Mouse (Mus musculus) liver, embryonic 12.5 days (tissue): Measurements from ENCODE around the gene 9030612E09Rik. TPM values are rescaled to one million over a fixed set of nuclear protein-coding genes. Genes with fewer than 3 reads are reported as not detected.
A peak's percentile ranks its signal among the peaks of the same experiment; 100 is the strongest.

Experiments used
- ATAC-seq: fragments of 200-750 bp; cut with Nextera tagmentation; 2 replicates; pipeline ENCODE4 v1.8.0; 2017; ENCODE audit warnings: moderate number of reproducible peaks, mild to moderate bottlenecking, moderate library complexity
- H3K27ac ChIP-seq: fragments of 300-500 bp; sonication (generic); 2 replicates; pipeline ENCODE4 v1.5.1; 2016; ENCODE audit warnings: mild to moderate bottlenecking
- H3K27me3 ChIP-seq: fragments of 300-500 bp; sonication (generic); replicated peaks from 2 replicates; pipeline ENCODE4 v1.6.1; 2016; ENCODE audit warnings: mild to moderate bottlenecking, moderate library complexity
- H3K36me3 ChIP-seq: fragments of 300-500 bp; sonication (generic); 2 replicates; pipeline ENCODE4 v1.6.1; 2016; ENCODE audit warnings: mild to moderate bottlenecking, moderate library complexity
- H3K4me1 ChIP-seq: fragments of 300-500 bp; sonication (generic); 2 replicates; pipeline ENCODE4 v1.6.1; 2016
- H3K4me2 ChIP-seq: fragments of 300-500 bp; sonication (generic); 2 replicates; pipeline ENCODE4 v1.6.1; 2016; ENCODE audit warnings: mild to moderate bottlenecking, moderate library complexity
- H3K4me3 ChIP-seq: fragments of 300-500 bp; sonication (generic); 2 replicates; pipeline ENCODE4 v1.5.1; 2016; ENCODE audit warnings: mild to moderate bottlenecking, moderate library complexity
- H3K9ac ChIP-seq: fragments of 300-500 bp; sonication (generic); 2 replicates; pipeline ENCODE4 v1.6.1; 2016; ENCODE audit warnings: mild to moderate bottlenecking, moderate library complexity
- H3K9me3 ChIP-seq: fragments of 300-500 bp; sonication (generic); replicated peaks from 2 replicates; pipeline ENCODE4 v1.6.1; 2016; ENCODE audit warnings: mild to moderate bottlenecking, moderate library complexity
- WGBS: fragments of 180-500 bp; shearing (Covaris S2); methylation state at CpG from one replicate; pipeline ENCODE4 v1.1.7; 2016; ENCODE audit not compliant: insufficient replicate concordance; 5-methylcytosine and 5-hydroxymethylcytosine counted together
- polyA plus RNA-seq: library from polyadenylated mRNA; unstranded; fragments of >200 nt; fragmentation: Nextera tagmentation; extraction: Ambion mirVana; gene quantifications from 2 replicates; pipeline ENCODE4 v1.2.1, GENCODE M21; 2016

9030612E09Rik gene
- polyA plus RNA-seq, 1 experiment from 2014 or later: not detected

DNA sequence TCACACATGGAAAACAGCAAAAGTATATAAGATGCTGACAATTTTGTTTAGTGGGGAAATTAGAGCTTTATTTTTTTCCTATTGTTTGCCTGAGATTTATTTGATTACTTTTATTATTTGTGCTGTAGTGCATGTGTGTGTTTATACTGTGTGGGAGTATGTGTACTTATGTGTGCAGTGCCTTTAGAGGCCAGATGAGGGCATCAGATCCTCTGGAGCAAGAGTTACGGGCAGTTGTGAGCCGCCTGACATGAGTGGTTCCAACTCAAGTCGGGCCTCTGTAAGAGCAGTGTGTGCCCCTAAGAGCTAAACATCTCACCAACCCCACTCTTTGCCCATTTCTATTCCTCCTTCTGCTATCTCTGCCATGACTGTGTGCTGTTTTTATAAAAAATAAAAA lies 7.7 kb upstream of the 9030612E09Rik start:
- Histone ChIP-seq H3K27ac (no peak overlapping the region), H3K9me3 (peaks cover 5% of the 10 kb centered on the region; the same call in 1 of the 2 replicates), H3K4me1 (no peaks in the 10 kb centered on the region), H3K36me3 (no peaks in the 10 kb centered on the region), H3K9ac (no peak overlapping the region), H3K27me3 (peaks cover 37% of the 10 kb centered on the region), H3K4me2 (no peak overlapping the region), H3K4me3 (no peak overlapping the region)
- no peak for ATAC-seq
- 76% methylated on average over 3 of the region's 3 CpGs for WGBS

DNA sequence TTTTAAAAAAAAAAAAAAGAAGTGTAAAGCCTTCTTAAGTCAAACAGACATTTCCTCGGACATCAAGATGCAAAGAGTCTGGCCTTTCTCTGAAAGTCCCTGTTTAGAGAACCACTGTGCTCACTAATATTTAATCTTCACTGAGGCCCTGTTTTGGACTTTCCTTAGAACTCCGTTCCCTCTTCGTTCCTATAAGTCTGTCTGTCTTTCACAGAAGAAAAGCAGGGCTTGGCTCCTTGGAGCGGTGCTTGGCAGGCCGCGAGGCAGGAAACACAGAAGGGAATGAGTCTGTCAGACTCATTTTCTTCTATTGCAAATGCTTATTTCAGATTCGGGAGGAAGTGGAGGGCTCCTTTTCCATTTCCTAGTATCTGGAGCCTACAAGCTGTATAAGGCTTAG lies 5.7 kb upstream of the 9030612E09Rik start:
- 68% methylated on average over 7 of the region's 7 CpGs for WGBS
- Histone ChIP-seq H3K27me3 (peaks cover 58% of the 10 kb centered on the region), H3K9me3 (no peaks in the 10 kb centered on the region)

GRCm38 (mm10) chr10:43171106-43171505 lies 3.4 kb upstream of the 9030612E09Rik start:
- H3K36me3 ChIP-seq: no peaks in the 10 kb centered on the region
- H3K9me3 ChIP-seq: no peaks in the 10 kb centered on the region
- H3K4me2 ChIP-seq: no peak overlapping the region
- peaks cover 80% of the 10 kb centered on the region for H3K27me3 ChIP-seq
- no peak overlapping the region for H3K9ac ChIP-seq
- 0 out of 2 replicates have a peak, but pooled peaks cover 9% of the 10 kb centered on the region for H3K4me1 ChIP-seq
- no peak overlapping the region for H3K4me3 ChIP-seq
- WGBS: 4% methylated on average over 8 of the region's 8 CpGs
- ATAC-seq: no peak
- H3K27ac ChIP-seq: no peak overlapping the region

More for the DNA sequence above, 5.7 kb upstream of the 9030612E09Rik start:
- no peak overlapping the region for H3K4me3 ChIP-seq
- no peaks in the 10 kb centered on the region for H3K36me3 ChIP-seq
- H3K4me1 ChIP-seq: 0 out of 2 replicates have a peak, but pooled peaks cover 6% of the 10 kb centered on the region
- no peak overlapping the region for H3K9ac ChIP-seq
- no peak for ATAC-seq
- H3K27ac ChIP-seq: no peak overlapping the region
- no peak overlapping the region for H3K4me2 ChIP-seq

DNA sequence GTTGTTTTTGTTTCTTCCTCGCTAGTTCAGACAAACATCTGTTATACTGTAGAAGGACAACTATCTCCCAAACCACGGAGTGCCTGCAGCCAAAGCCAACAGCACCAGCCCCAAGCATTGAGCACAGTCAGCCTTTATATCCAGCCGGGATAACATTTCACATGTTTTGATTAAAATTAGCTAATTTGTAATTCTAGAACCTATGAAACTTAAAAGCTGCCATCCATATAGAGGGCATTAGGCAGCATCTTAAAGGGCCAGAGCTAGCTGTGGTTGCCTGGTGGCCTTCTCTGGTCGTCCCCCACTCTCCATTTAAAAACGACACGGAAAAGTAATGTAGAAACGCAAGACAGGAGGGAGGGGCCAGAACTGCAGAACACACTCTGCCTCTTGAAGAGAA lies 2.4 kb upstream of the 9030612E09Rik start:
- H3K4me1 ChIP-seq: 0 out of 2 replicates have a peak, but pooled peaks cover 9% of the 10 kb centered on the region
- no peak overlapping the region for H3K4me2 ChIP-seq
- no peaks in the 10 kb centered on the region for H3K36me3 ChIP-seq
- H3K9ac ChIP-seq: no peak overlapping the region
- ATAC-seq: no peak
- H3K27ac ChIP-seq: no peak overlapping the region
- H3K4me3 ChIP-seq: no peak overlapping the region
- H3K27me3 ChIP-seq: peaks cover 89% of the 10 kb centered on the region
- no peaks in the 10 kb centered on the region for H3K9me3 ChIP-seq
- WGBS: 6% methylated on average over 7 of the region's 7 CpGs

DNA sequence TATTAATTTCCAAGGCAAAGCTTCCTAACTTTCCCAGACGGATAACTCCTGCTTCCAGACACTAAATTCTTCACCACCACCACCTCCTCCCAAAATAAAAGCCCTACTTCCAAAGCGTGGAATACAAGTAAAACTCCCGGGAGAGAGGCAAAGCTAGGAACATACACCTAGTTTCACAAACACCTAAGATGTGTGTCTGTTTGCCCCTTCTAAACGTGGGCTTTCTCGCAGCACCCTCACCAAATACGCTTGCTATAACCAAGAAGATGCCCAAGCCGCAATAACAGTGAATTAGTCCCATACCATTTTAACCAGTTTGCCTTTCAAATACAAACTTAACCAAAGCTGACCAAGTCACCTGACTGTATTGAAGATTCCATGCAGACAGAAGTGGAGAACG lies 1.9 kb upstream of the 9030612E09Rik start:
- 0 out of 2 replicates have a peak, but pooled peaks cover 9% of the 10 kb centered on the region for H3K4me1 ChIP-seq
- H3K9me3 ChIP-seq: no peaks in the 10 kb centered on the region
- peak overlapping the region; percentile 77; the same call in 1 of the 2 replicates for H3K4me2 ChIP-seq
- no peaks in the 10 kb centered on the region for H3K36me3 ChIP-seq
- no peak for ATAC-seq
- no peak overlapping the region for H3K9ac ChIP-seq
- 8% methylated on average over 8 of the region's 8 CpGs for WGBS
- H3K27me3 ChIP-seq: peaks cover 91% of the 10 kb centered on the region
- no peak overlapping the region for H3K4me3 ChIP-seq
- H3K27ac ChIP-seq: no peak overlapping the region

DNA sequence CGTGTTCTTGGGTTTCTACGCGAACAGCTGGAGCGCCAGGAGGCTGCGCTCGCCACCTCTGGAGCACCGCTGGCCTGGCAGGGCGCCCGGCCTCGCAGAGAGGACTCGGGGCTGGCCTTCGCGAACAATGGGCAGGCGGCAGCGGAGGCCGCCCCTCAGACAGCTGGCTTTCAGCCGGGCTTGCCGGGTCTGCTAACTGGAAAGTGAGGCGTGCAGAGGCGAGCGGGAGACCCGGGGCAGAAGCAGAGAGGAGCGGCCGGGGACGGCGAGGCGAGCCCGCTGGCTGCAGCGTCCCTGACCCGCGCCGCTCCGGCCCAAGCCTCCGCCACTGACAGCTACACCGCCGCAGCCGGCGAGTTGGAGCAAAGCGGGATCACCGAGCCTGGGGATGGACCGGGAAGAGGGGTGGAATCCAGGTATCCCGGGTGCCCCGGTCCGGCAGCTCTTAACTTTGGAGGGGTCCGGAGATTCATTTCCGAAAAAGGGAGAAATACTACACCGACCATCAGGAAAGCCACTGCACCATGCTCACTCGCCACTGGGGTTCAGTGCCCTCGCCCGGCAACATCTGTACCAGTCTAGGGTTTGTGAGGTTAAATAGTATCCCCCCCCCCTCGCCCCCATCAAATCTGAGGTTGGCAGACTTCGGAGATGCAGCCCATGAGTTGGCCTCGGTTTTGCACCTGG lies 1.2 kb upstream of the 9030612E09Rik start:
- H3K9ac ChIP-seq: no peak overlapping the region
- 0 out of 2 replicates have a peak, but pooled peaks cover 9% of the 10 kb centered on the region for H3K4me1 ChIP-seq
- no peak for ATAC-seq
- peaks cover 89% of the 10 kb centered on the region for H3K27me3 ChIP-seq
- H3K9me3 ChIP-seq: no peaks in the 10 kb centered on the region
- no peak overlapping the region for H3K27ac ChIP-seq
- under 1% methylated on average over 53 of the region's 53 CpGs for WGBS
- peak overlapping the region; percentile 57 for H3K4me3 ChIP-seq
- H3K4me2 ChIP-seq: peak overlapping the region; percentile 77
- no peaks in the 10 kb centered on the region for H3K36me3 ChIP-seq

DNA sequence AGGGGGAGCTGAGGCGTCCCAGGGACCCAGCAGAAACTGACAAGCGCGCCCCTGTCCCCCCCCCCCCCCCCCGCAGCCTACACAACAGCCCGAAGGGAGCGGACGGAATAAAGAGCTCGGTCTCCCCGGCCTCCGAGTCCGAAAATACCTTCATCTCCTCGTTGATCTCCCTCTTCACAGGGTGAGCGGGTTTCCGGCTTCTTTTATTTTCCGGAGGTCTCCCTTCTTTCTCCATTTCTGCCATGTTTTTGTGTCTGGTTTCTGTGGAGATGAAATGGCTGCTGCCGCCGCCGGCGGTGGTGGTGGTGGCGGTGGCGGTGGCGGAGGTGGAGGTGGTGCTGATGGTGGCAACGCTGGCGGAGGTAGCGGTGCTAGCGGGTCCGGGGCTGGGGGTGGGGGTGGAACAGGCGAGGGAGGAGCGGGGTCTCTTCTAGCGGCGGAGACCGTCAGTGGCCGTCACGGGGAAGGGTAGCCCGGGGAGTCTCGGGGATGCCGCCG lies 627 bp upstream of the 9030612E09Rik start:
- Histone ChIP-seq H3K9me3 (no peaks in the 10 kb centered on the region), H3K9ac (peak overlapping the region; percentile 39; the same call in 1 of the 2 replicates), H3K27ac (no peak overlapping the region), H3K4me3 (peak overlapping the region; percentile 57), H3K4me2 (peak overlapping the region; percentile 77), H3K36me3 (no peaks in the 10 kb centered on the region), H3K27me3 (peaks cover 91% of the 10 kb centered on the region), H3K4me1 (0 out of 2 replicates have a peak, but pooled peaks cover 9% of the 10 kb centered on the region)
- no peak for ATAC-seq
- WGBS: under 1% methylated on average over 34 of the region's 38 CpGs

DNA sequence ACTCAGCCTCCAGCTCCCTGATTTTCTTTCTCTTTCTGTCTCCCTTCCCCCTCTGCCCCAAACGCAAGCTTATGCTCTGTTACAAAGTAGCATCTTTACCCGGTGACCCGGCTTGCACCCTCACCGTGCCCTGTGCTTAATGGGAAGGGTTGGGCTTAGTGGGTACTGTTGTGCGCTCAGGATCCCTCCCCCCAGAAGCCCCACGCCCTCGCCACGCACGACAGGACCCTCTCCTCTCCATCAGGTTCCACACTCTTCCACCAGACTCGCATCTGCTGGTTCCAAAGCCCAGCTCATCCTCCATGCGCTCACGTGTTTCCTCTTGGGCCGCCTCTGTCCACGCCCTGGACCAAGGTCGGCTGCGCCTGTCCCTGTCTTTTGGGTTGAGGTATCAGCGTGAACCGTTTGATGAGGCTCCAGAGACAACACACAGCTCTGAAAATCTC lies 675 bp downstream of the 9030612E09Rik start:
- Histone ChIP-seq H3K4me3 (peak overlapping the region; percentile 57), H3K9ac (no peak overlapping the region), H3K27me3 (peaks cover 89% of the 10 kb centered on the region), H3K27ac (no peak overlapping the region), H3K4me2 (peak overlapping the region; percentile 77), H3K9me3 (no peaks in the 10 kb centered on the region), H3K36me3 (no peaks in the 10 kb centered on the region), H3K4me1 (0 out of 2 replicates have a peak, but pooled peaks cover 9% of the 10 kb centered on the region)
- WGBS: 1% methylated on average over 18 of the region's 18 CpGs
- no peak for ATAC-seq

GRCm38 (mm10) chr10:43180313-43180912 lies 5.9 kb downstream of the 9030612E09Rik start:
- WGBS: 47% methylated on average over 5 of the region's 5 CpGs

GRCm38 (mm10) chr10:43200206-43200605 lies 25.7 kb downstream of the 9030612E09Rik start:
- H3K27me3 ChIP-seq: no peaks in the 10 kb centered on the region
- no peak overlapping the region for H3K9ac ChIP-seq
- no peak overlapping the region for H3K4me3 ChIP-seq
- ATAC-seq: no peak
- no peaks in the 10 kb centered on the region for H3K36me3 ChIP-seq
- H3K9me3 ChIP-seq: no peaks in the 10 kb centered on the region
- no peaks in the 10 kb centered on the region for H3K4me1 ChIP-seq
- H3K4me2 ChIP-seq: no peak overlapping the region
- 67% methylated on average over 2 of the region's 2 CpGs for WGBS
- no peak overlapping the region for H3K27ac ChIP-seq

More at GRCm38 (mm10) chr10:43180313-43180912, 5.9 kb downstream of the 9030612E09Rik start:
- Histone ChIP-seq H3K4me2 (no peak overlapping the region), H3K27ac (no peak overlapping the region), H3K4me1 (no peaks in the 10 kb centered on the region), H3K4me3 (no peak overlapping the region), H3K36me3 (no peaks in the 10 kb centered on the region), H3K9me3 (no peaks in the 10 kb centered on the region), H3K27me3 (peaks cover 48% of the 10 kb centered on the region), H3K9ac (no peak overlapping the region)
- no peak for ATAC-seq

GRCm38 (mm10) chr10:43203865-43204264 lies 29.4 kb downstream of the 9030612E09Rik start:
- Histone ChIP-seq H3K27ac (no peak overlapping the region), H3K4me3 (no peak overlapping the region), H3K27me3 (no peaks in the 10 kb centered on the region), H3K9me3 (no peaks in the 10 kb centered on the region), H3K4me2 (no peak overlapping the region), H3K4me1 (no peaks in the 10 kb centered on the region), H3K9ac (no peak overlapping the region), H3K36me3 (no peaks in the 10 kb centered on the region)
- 64% methylated on average over 3 of the region's 3 CpGs for WGBS
- ATAC-seq: no peak

DNA sequence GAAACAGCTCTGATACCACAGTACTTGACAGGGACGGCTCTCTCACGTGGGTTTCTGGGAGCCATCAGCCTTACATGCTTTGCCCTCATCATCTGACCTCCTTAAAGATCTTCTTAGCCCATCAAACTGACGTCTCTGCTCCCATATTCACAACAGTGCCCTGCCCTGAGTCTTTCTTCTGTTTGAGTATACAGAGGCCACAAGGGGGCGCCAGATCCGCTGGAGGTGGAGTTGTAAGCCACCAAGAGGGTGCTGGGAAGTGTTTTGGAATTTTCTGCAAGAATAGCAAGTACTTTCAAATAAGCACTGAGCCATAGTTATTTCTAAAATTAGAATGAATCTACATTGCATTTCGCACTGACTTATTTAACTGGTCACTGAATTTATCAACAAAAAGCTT lies 37.4 kb downstream of the 9030612E09Rik start:
- H3K27me3 ChIP-seq: no peaks in the 10 kb centered on the region
- no peak overlapping the region for H3K4me2 ChIP-seq
- H3K9me3 ChIP-seq: no peaks in the 10 kb centered on the region
- no peaks in the 10 kb centered on the region for H3K36me3 ChIP-seq
- ATAC-seq: no peak
- 25% methylated on average over 6 of the region's 6 CpGs for WGBS
- no peaks in the 10 kb centered on the region for H3K4me1 ChIP-seq
- no peak overlapping the region for H3K4me3 ChIP-seq
- no peak overlapping the region for H3K27ac ChIP-seq
- no peak overlapping the region for H3K9ac ChIP-seq
